Mouse (Mus musculus): Measurements from ENCODE around the gene 1600014C23Rik. TPM values are rescaled to one million over a fixed set of nuclear protein-coding genes. Genes with fewer than 3 reads are reported as not detected.

The 1600014C23Rik gene
- total RNA-seq, 2 experiments from 2014 or later, result not detected

DNA sequence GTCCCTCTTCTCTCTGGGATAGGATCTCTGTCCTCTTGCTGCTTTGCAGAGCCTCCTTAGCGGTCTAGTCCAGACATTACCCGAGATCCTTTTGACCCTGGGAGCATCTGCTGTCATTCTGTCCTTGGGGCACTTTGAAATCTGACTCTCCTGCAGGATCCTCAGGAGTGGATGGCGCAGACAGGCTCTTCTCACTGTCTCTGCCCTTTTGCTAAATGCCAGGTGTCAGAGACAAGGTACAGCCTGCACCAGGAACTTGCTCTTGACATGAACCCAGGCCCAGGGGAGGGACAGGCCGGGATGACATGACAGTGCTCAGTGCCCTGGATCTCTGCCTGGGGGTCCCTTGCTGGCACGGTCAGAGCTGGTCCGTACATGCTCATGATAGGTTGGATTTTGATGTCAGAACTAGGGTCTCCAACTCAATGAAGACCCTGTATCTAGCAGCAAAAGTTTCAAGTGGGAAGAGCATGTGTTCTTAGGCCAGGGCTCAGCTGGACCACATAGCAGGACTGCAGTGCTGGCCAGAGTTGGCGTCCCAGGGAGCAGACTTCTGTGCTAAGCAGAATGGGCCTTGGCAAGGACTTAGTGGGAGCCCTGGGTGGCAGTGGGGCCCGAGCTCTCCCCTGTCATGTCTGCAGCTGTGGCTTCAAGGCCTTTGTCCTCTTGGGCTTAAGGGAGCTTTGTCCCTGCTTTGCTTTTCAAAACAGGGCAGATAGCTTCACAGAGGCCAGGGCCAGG is 5.5 kb downstream of the 1600014C23Rik start:
- DNase-seq (ENCODE audit: low spot score in 2 of 2), result no peak

DNA sequence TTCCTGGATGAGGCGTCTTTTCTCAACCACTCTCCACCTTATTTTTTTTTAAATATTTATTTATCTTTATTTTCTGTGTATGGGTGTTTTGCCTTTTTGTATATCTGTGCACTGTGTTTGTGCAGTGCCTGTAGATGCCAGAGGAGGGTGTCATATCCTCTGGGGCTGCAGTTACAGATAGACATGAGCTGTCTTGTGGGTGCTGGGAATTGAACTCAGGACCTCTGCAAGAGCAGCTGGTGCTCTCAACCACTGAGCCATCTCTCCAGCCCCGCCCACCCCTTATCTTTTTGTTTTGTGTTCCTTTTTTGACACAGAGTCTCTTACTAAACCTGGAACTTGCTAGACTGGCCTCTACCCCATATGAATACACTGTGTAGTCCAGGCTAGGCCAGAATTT is 6.2 kb downstream of the 1600014C23Rik start:
- no peak for DNase-seq (ENCODE audit: low spot score in 2 of 2)

DNA sequence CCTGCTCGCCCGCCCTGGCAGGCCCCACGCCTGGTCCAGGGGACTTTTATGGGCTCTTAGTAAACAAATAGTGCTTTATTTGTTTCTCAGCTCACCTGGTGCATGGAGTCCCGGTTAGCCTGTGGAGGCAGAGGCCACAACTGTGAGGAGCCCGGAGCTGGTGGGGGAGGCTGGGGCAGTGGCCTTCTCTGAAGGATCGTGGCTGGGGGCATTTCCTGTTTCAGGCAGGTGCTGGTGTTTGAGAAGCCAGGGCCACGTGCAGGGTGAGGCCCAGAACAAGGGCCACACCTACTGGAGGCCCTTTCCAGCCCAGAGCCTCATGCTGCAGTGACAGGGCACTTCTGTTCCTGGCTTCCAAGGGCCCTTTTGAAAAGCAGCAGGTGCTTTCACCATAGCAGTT is 7.4 kb downstream of the 1600014C23Rik start:
- DNase-seq (ENCODE audit: low spot score in 2 of 2), result no peak

DNA sequence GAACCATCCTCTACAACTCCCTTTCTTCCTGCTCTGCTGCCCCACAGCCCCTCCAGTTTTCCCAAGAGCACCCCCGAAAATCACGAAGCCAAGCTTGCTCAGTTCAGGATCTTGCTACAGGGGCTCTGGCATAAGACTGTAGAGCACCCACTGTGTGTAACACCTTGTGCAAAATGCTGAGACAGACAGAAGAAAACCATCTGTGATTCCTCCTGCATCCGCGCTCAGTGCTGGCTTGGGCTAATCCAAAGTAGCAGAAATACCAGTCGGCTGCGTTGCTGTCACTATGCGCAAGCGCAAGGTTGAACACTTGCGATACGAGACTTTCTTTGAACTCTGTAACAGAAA is 9.1 kb downstream of the 1600014C23Rik start:
- DNase-seq (ENCODE audit: low spot score in 2 of 2), result no peak

DNA sequence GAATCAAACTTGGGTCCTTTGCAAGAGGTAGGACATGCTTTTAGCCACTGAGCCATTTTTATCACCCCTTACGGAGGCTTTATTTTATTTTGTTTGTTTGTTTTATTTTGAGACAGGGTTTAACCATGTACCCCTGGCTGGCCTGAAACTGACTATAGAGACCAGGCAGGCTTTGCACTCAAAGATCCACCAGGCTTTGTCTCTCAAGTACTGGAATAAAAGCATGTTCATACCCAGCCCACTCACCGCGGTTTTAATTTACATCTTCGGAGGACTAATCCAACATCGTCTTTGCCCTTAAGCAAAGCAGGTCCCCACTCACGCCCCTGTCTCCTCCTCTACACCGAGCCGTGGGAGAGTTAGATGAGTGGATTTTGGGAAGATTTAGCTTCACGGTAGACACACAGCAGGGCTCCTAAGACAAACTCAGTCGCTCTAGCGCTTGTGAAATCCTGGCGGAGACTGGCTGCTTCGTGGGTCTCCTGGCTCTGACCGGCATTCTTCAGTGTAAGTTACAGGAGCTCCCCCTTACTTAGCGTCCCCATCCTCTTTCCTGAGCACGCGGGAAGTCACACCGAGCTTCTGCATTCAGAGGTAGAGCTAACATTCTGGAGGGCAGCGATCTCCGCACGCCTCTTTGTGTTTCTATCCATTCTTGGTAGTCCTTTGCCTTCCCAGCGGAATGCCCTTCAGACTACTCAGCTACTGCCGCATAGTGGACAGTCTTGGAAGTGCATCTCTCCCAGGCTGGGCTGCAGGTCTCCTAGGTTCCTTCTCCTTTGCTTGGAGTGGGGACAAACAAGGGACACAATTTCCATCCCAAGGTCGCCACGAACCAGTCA is 9.7 kb downstream of the 1600014C23Rik start:
- peak; percentile 91 for DNase-seq (ENCODE audit: low spot score in 2 of 2)

DNA sequence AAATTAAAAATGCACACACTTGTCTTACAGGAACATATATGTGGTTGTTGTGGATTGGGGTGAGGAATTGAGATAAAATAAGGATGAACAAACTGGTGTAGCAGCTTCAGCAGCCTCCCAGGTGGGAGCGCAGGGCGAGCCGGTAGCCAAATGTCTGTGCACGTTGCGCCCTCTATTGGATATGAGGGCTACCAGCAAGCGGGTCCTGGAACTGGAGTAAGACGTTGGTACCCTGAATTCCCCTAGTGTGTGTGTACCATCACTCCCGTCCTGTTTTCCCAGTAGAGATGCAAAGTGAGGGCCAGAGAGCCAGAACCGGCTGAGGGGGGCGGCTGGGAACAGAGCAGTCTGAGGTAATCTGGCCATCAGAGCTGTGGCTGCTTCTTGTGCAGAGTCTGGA is 15.3 kb downstream of the 1600014C23Rik start:
- peak; percentile 80 to 83 for DNase-seq (ENCODE audit: low spot score in 2 of 2)

DNA sequence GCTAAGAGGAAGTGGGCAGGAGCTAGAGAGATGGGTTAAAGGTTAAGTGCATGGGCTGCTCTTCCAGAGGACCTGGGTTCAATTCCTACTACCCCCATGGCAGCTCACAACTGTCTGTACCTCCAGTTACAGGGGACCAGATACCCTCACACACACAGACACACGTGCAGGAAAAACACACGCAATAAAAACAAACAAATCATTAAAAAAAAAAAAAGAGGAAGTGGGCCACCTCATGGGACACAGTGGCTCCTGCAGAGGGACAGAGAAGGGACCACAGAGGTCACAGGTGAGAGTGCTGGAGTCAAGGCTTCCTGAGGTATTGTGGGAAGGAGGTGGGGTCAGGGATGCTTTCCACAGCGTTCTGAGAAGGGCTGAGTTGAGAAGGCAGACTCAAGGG is 22.1 kb downstream of the 1600014C23Rik start:
- no peak for DNase-seq (ENCODE audit: low spot score in 2 of 2)

DNA sequence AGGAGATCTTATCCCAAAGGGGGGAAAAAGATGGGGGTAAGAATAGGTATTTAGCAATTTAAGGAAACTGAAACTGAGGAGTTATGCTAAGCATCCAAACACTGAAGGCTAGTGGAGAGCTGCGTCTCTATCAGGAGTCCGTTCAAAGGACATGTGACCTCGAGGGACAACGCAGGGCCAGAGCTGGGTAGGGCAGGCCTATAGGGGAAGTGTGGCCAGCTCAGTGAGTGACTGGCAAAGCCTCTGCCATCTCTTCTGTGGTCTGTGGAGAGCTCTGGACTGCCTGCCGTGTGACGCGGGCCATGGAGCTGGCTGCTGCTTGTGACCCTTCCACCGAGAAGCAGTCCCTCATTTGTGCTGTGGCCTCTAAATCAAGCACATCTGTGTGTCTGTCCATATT is 23.2 kb downstream of the 1600014C23Rik start:
- no peak for DNase-seq (ENCODE audit: low spot score in 2 of 2)

DNA sequence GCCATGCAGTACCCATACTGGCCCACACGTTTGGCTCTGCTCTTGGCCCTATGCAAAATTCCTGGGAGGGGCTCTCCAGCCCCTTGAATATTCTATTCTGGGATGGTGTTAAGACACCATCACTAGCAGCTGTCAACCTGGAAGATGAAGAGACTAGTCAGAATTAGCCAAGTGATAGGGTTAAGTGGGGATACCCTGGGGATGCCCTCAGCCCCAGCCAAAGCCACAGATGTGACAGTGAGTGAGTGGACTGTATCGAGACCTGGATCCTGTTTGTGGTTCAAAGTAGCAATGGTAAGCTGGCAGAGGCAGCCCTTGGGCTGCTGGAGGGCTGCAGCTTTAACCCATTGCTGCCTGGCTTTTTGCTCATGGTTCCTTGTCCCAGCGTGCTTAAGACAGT is 23.8 kb downstream of the 1600014C23Rik start:
- DNase-seq (ENCODE audit: low spot score in 2 of 2), result no peak

DNA sequence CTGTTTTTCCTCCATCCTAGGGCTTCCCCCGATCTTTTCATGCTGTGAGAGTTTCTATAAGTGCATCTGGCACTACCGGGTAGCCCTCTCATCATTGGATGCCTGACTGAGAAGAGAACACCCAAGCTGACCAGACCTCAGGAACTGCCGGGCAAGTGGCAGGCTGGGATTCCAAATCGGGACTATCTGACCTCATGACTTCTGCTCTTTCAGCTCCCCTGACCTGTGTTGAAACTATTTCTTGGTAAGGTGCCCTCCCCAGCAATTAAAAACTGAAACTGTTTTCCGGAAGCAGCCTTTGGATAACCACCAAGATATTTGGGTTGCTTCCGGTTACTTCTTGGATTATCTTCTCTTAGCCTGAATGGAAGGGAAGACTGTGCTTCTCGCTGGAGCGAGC is 25.5 kb downstream of the 1600014C23Rik start:
- DNase-seq (ENCODE audit: low spot score in 2 of 2), result no peak

DNA sequence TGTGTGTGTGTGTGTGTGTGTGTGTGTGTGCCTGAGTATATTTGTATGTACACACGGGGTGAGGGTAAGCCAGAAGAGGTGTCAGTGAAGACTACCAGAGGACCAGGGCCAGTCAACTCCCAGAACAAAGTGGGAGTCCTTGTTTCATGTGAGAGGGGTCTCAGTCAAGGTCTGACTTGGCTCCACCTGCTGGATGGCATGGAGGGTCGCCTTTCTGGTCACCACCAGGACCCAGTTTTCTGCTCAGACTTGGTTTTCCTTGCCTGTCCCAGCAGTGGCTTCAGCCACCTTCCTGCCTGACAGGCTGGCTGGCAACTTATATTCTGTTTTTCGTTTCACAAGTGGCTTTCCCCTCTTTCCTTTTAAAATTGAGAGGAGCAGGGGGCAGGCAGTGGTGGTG is 26.3 kb downstream of the 1600014C23Rik start:
- no peak for DNase-seq (ENCODE audit: low spot score in 2 of 2)

DNA sequence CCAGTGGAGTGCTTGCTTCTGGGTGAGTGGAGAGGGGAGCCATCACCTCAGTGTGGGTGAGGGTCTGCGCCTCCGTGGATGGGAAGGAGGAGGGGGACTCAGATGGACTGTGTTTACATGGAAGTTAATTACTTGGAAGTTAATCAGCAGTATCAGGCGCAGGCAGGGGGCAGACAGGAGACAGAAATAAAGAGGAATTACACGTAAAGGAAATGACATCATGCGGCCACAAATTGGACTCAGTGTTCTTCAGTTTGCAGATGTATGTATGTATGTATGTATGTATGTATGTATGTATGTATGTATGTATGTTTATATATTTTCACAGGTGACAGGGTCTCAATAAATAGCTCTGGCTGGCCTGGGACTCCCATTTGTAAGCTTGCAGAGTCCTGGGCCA is 26.8 kb downstream of the 1600014C23Rik start:
- DNase-seq (ENCODE audit: low spot score in 2 of 2), result no peak

DNA sequence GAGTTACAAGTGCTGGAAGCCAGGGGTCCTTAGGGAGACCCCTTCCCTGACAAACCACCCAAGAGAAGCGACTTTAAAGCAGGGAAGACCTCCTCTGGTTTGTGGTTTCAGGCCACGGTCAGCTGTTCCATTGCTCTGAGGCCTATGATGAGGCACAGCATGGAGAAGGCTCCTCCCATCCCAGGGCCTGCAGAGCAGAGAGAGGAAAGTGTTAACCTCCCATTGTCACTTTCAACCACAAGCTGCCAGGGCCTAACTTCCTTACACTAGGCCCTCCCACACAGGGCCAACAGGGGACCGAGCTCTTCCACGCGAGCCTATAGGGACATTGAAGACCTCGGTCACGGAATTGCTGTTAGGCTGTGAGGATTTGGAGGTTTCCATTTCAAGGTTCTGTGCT is 30.5 kb downstream of the 1600014C23Rik start:
- DNase-seq (ENCODE audit: low spot score in 2 of 2), result no peak

DNA sequence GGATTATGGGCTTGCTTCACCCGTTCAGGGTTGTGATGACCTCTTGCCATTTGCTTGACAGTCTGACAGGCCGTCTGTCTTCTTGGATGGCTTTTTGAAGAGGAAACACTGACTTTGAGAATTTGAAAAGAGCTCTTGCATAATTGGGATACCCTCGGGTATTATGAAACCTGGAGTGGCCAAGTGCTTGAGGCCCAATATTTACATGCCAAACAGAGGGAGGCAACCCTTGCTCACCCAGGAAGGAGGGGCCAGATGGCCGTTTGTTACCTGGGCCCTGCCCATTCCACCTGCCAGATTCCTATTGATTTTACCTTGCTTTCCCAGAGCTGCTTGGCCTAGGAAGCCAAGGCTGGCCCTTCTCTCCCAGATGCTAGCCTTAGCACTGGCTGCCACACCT is 31.4 kb downstream of the 1600014C23Rik start:
- DNase-seq (ENCODE audit: low spot score in 2 of 2), result no peak

DNA sequence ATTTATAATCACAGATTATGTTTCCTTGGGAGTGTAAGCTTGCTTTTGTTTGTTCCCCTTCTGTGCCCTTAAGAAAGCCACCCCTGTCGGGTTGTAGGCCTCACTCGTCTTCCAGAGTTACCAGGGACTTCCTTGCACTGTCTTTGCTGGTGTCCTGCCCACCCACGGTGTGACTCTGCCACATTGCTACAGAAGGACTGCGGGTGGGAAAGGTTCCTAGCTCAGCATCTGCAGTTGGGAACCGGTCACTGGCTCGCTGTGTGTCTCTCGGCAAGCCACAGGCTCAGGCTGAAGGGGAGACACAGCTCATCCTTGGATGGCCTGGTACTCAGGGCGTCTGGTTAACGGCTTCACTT is 32.4 kb downstream of the 1600014C23Rik start:
- DNase-seq (ENCODE audit: low spot score in 2 of 2), result no peak

DNA sequence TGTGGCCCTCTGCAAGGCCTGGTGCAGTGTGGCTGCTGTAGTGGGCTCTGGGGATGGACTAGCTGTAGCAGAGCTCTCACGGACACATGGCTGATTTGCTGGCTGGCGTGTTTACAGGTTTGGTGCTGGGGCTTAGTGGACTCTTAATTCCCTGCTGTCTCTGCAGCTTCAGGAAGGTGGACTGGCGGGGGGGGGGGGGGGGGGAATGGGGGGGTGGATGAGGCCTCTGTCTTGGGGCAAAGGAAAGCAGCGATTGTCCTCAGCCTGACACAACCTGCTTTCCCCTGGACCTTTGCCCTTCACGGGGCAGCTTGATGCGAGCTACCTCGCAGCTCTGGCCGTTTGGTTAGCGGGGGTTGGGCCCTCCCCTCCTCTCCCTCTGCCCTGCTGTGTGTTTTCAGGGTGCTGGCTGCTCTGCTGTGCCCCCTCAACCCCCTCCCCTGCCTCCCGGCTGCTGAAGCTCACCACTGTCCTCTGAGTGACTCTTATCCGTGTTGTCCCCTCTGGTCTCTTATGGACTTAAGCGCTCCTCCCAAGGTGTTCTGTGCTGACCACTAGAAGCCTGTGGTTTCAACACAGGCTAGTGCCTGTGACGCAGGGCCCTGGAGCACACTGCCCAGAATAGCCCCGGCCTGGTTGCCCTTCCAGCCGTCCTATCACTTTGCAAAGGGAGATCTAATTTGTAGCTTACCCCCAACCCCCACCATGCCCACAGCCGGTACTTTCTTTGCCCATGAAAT is 33.0 kb downstream of the 1600014C23Rik start:
- no peak for DNase-seq (ENCODE audit: low spot score in 2 of 2)

DNA sequence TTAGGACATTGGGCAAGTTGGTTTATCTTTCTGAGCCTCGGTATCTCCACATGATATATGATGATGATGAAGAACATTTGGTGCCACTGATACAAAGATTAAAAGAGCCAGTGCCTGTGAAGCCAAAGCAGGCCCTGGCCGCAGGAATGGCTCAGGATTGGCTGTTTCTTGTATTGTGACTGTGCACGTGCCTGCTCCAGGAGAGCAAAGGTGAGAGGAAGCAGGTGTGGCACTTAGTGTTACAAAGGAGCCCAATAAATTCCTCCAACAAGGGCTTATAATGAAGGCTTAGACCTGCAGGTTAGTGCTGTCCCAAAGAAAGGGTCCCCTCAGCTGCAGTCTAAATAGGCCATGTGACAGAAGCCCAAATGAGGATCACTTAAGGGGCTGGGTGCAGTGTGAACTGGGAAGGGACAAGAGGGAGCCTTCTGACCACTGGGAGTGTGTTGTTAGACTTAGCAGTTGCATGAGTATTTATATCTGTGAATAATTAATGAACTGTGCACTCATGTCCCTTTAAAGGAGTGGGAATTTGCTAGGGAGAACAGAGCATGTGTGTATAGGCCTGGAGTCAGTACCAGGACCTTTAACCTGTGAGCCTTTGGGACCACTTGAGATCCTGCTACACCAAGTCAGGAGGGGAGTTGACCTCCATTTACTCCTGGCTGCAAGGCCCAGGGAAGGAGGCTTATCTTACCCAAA is 34.5 kb downstream of the 1600014C23Rik start:
- DNase-seq (ENCODE audit: low spot score in 2 of 2), result no peak

DNA sequence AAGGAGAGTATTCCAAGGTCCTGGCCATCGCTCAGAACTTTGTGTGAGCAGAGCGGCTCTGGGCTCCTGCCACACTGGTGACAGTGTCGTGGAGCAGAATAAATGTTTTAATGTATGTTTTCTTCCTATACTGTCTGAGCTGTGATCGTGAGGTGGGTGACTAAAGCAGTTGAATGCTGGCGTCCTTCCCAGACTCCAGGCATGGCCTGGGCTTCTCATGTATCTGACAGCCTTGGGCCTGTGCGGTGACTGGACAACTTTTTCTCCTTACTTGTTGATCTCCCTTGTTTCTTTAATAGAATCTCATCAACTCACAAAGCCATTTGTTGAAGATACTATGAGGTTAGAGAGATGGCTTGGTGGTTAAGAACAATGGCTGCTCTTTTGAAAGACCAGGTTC is 35.3 kb downstream of the 1600014C23Rik start:
- no peak for DNase-seq (ENCODE audit: low spot score in 2 of 2)

DNA sequence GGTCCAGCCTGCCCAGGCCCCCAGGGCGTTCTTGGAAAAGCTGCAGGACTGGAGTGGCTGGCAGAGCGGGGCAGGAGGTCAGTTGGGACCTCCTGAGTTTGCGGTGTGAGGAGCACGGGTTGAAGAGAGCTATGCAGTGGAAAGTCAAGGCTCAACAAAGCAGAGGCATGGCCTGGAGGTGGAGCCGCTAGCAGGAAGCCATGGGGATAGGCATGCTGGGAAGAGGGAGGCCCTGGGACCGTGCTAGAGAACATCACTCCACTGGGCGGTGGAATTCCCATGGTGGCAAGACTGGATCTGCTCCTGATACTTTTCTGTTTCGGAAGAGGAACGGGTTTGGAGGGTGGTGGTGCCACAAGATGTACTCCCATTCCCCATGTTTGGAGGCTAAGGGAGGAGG is 36.7 kb downstream of the 1600014C23Rik start:
- no peak for DNase-seq (ENCODE audit: low spot score in 2 of 2)

DNA sequence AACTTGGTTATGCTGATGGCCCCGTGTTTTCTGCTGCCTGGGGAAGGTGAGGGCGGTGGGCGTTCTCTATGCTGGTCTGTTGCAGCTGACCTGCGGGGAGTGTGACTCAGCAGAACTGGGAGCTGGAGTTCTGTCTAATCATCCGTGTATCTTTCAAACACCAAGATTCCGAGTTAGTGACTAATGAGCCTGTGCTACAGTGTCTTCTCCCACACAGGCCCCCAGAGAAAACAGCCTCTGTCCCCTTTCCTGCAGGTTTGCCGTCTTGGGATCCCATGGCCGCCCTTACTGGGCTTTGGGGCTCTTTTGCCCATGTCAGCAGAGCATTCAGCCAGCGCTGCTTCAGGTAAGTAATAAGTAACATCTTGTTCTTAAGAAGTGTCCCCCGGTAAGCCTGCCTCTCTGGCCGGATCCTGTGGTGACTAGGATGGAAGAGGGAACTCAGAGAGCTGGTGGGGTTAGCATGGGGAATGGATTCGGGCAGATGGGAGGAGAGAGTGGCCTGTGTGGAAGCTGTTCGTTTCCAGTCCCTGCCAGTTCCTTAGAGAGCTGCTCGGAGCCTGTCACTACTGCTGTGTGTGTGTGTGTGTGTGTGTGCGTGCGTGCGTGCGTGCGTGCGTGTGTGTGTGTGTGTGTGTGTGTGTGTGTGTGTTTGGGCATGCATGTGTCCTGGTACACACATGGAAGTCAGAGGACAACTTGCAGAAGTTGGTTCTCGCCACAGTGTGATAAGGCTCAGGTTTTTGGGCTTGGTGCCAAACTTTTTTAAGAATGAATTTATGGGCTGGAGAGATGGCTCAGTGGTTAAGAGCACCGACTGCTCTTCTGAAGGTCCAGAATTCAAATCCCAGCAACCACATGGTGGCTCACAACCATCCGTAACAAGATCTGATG is 38.2 kb downstream of the 1600014C23Rik start:
- DNase-seq (ENCODE audit: low spot score in 2 of 2), result no peak
